Mouse (Mus musculus) spleen, adult 2 months (tissue): ENCODE measurements around the gene Usp4. TPM values are rescaled to one million over a fixed set of nuclear protein-coding genes. Genes with fewer than 3 reads are reported as not detected.

Experiments used
- DNase-seq, 2 experiments: peaks; one replicate each; pipeline versions ENCODE4 v3.0.0 to v3.0.0-alpha.2; 2012 to 2021; ENCODE audit warnings: low spot score in 2 of 2, low read depth in 1 of 2
- H3K27ac ChIP-seq: fragments of 200-500 bp; 2 replicates; pipeline ENCODE4 v1.5.1; 2012; ENCODE audit warnings: low read length, inconsistent platforms; ENCODE audit not compliant: insufficient read depth
- H3K27me3 ChIP-seq: fragments of 200-500 bp; 2 replicates; pipeline ENCODE4 v1.6.1; 2012; ENCODE audit warnings: mild to moderate bottlenecking, moderate library complexity, low read length, inconsistent platforms; ENCODE audit not compliant: control insufficient read depth, insufficient read depth
- H3K36me3 ChIP-seq: fragments of 200-500 bp; 2 replicates; pipeline ENCODE4 v1.6.1; 2012; ENCODE audit warnings: mild to moderate bottlenecking, low read length, inconsistent platforms; ENCODE audit not compliant: control insufficient read depth, insufficient read depth
- H3K4me1 ChIP-seq: fragments of 200-500 bp; 2 replicates; pipeline ENCODE4 v1.6.1; 2011; ENCODE audit warnings: inconsistent platforms; ENCODE audit not compliant: control insufficient read depth, insufficient read depth, insufficient read length
- H3K4me3 ChIP-seq: fragments of 200-500 bp; 2 replicates; pipeline ENCODE4 v1.5.1; 2011; ENCODE audit warnings: mild to moderate bottlenecking, inconsistent platforms; ENCODE audit not compliant: insufficient read depth, insufficient read length; ENCODE audit errors: extremely low read depth
- CTCF ChIP-seq: fragments of 200-500 bp; IDR thresholded peaks from 2 replicates; pipeline ENCODE4 v1.5.1; 2011; ENCODE audit warnings: mild to moderate bottlenecking, inconsistent platforms; ENCODE audit not compliant: insufficient read depth, insufficient read length, insufficient replicate concordance; ENCODE audit errors: extremely low read depth
- POLR2A ChIP-seq: fragments of 200-500 bp; IDR thresholded peaks from 2 replicates; pipeline ENCODE4 v1.6.1; 2011; ENCODE audit warnings: low read depth, low read length, inconsistent platforms
- WGBS: fragments of 180-500 bp; shearing (Covaris S2); methylation state at CpG from one replicate; pipeline ENCODE4 v1.1.7; 2018; 5-methylcytosine and 5-hydroxymethylcytosine counted together
- polyA plus RNA-seq: library from polyadenylated mRNA; depleted of rRNA; stranded (reverse); fragments of >200 nt; gene quantifications from 2 replicates; pipeline ENCODE4 v1.2.3, GENCODE M21; 2012; rRNA removed

The Usp4 gene
- polyA plus RNA-seq, 1 experiment, result 63.2 TPM

GRCm38 (mm10) chr9:108439176-108439575 is 91.5 kb downstream of the Usp4 start:
- H3K27me3 ChIP-seq, result no peaks in the 10 kb centered on the region
- H3K4me1 ChIP-seq, result peaks cover 4% of the 10 kb centered on the region; the same call in 1 of the 2 replicates
- TF ChIP-seq CTCF (no peak), POLR2A (no peak)
- H3K27ac ChIP-seq, result no peak overlapping the region
- WGBS, result 88% methylated on average over 6 of the region's 6 CpGs
- no peak overlapping the region for H3K4me3 ChIP-seq
- H3K36me3 ChIP-seq, result no peaks in the 10 kb centered on the region
- no peak for DNase-seq

GRCm38 (mm10) chr9:108440485-108440884 is 92.8 kb downstream of the Usp4 start:
- 79% methylated on average over 5 of the region's 5 CpGs for WGBS
- Histone ChIP-seq H3K36me3 (no peaks in the 10 kb centered on the region), H3K4me1 (peaks cover 11% of the 10 kb centered on the region; the same call in 1 of the 2 replicates), H3K27me3 (no peaks in the 10 kb centered on the region), H3K4me3 (no peak overlapping the region), H3K27ac (no peak overlapping the region)
- no peak for DNase-seq
- TF ChIP-seq CTCF, result no peak
- no peak for TF ChIP-seq POLR2A

GRCm38 (mm10) chr9:108441236-108441919 is 93.7 kb downstream of the Usp4 start:
- Histone ChIP-seq H3K27me3 (no peaks in the 10 kb centered on the region), H3K4me1 (peaks cover 11% of the 10 kb centered on the region; the same call in 1 of the 2 replicates), H3K36me3 (no peaks in the 10 kb centered on the region), H3K4me3 (no peak overlapping the region), H3K27ac (no peak overlapping the region)
- no peak for DNase-seq
- TF ChIP-seq CTCF (no peak), POLR2A (no peak)
- WGBS, result 91% methylated on average over 11 of the region's 11 CpGs

Other genes starting within 250 kb of the Usp4 start
- gene Bsn, start 157.5 kb upstream of the Usp4 start, polyA plus RNA-seq, result 0.57 and 0.67 TPM in 2 replicates
- gene Dag1, start 83.9 kb upstream of the Usp4 start, polyA plus RNA-seq, result 15.5 and 17.2 TPM in 2 replicates
- 4.2 and 4.6 TPM in 2 replicates for gene Nicn1, start 57.4 kb upstream of the Usp4 start, polyA plus RNA-seq
- 1.7 and 3.1 TPM in 2 replicates for gene Amt, start 51.0 kb upstream of the Usp4 start, polyA plus RNA-seq
- gene Rhoa, start 41.7 kb upstream of the Usp4 start, polyA plus RNA-seq, result 89.7 and 90.3 TPM in 2 replicates
- 17.9 and 19.7 TPM in 2 replicates for gene Tcta, start 41.7 kb upstream of the Usp4 start, polyA plus RNA-seq
- 2,084 and 2,100 TPM in 2 replicates for gene Gpx1, start 8.9 kb upstream of the Usp4 start, polyA plus RNA-seq
- gene 1700102P08Rik, start 45.0 kb downstream of the Usp4 start, polyA plus RNA-seq, result 0.49 and 0.63 TPM in 2 replicates
- gene Ccdc36, start 80.6 kb downstream of the Usp4 start, polyA plus RNA-seq, result 0.05 TPM in 1 of 2 replicates, not detected in the other
- not detected in 2 replicates for gene BC048562, start 88.6 kb downstream of the Usp4 start, polyA plus RNA-seq
- gene Ccdc71, start 112.7 kb downstream of the Usp4 start, polyA plus RNA-seq, result 16.5 and 21.3 TPM in 2 replicates
- gene Klhdc8b, start 113.7 kb downstream of the Usp4 start, polyA plus RNA-seq, result 22.2 and 23.7 TPM in 2 replicates
- 40.5 and 41.9 TPM in 2 replicates for gene Lamb2, start 131.9 kb downstream of the Usp4 start, polyA plus RNA-seq
- 133 and 138 TPM in 2 replicates for gene Usp19, start 142.7 kb downstream of the Usp4 start, polyA plus RNA-seq
- gene Qars, start 159.9 kb downstream of the Usp4 start, polyA plus RNA-seq, result 170 and 211 TPM in 2 replicates
- 76.7 and 102 TPM in 2 replicates for gene Qrich1, start 169.0 kb downstream of the Usp4 start, polyA plus RNA-seq
- gene Impdh2, start 212.4 kb downstream of the Usp4 start, polyA plus RNA-seq, result 106 and 107 TPM in 2 replicates
- 23.1 and 27.1 TPM in 2 replicates for gene Ndufaf3, start 219.6 kb downstream of the Usp4 start, polyA plus RNA-seq
- gene Dalrd3, start 222.0 kb downstream of the Usp4 start, polyA plus RNA-seq, result 187 and 225 TPM in 2 replicates
- 36.0 and 44.4 TPM in 2 replicates for gene Wdr6, start 230.9 kb downstream of the Usp4 start, polyA plus RNA-seq
- gene P4htm, start 249.8 kb downstream of the Usp4 start, polyA plus RNA-seq, result 5.9 and 7.9 TPM in 2 replicates